Mouse (Mus musculus) embryo, embryonic 10 days (tissue): Measurements from ENCODE around the gene Gtpbp1.

ENCODE experiments used
- DNase-seq: peaks from one replicate; pipeline ENCODE4 v3.0.0-alpha.2; 2015; ENCODE audit warnings: low spot score

Gtpbp1 gene

GRCm38 (mm10) chr15:79753420-79753752, 62.7 kb downstream of the Gtpbp1 start:
- DNase-seq, result no peak

DNA sequence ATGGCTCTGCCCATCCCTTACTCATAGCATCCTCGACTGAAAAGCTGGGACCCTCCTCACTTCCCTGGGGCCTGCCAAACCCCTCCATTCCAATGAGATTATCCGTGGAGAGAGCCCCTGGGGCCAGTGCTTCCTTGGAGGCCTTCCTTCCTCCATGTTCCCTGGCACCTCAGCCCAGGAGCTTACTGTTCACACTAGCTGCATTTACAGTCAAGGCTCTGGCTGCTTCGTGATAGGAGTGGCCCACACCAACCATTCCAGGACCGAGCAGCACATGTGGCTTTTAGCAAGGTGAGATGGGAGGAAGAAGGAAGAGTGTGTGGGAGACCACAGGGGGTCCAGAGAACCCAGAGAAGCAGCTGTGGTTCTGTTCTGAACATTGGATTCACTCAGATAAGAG, 63.2 kb downstream of the Gtpbp1 start:
- DNase-seq, result no peak

DNA sequence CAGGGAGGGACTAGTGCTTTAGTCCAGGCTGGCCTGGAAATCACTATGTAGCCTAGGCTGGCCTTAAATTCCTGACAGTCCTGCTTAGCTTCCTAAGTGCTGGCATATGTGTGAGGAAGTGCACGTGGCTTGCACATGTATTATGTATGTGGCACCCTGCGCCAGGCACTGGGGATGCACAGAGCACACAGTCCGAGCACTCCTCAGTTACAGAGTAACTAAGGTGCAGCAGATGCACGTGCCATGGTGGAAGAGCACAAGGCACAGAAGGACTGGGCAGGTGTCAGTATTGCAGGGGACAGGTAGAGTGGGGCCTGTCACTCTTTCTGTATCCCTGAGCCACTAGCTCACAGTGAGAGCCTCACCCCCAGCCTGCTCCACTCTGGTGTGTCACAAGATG, 64.5 kb downstream of the Gtpbp1 start:
- DNase-seq, result no peak

GRCm38 (mm10) chr15:79755977-79756625, 65.5 kb downstream of the Gtpbp1 start:
- DNase-seq, result no peak

DNA sequence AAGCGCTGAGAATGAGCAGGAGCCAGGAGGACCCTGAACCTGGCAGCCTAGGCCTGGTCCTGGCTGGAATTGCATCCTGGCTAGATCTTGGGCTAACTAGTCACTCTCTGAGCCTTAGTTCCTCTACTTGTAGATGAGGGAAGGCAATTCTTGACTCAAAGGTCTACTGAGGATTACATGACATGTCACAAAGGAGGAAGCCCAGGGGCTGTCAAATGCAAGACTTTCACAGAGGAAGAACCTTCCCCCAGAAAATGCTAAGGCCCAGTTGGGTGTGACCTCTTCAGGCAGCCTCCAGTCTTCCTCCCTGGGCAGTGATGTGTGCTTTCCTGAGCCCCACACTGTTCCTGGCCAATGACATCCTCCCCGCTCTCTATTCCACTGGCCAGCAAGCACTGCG, 66.5 kb downstream of the Gtpbp1 start:
- DNase-seq, result no peak

GRCm38 (mm10) chr15:79760956-79761355, 70.3 kb downstream of the Gtpbp1 start:
- DNase-seq, result no peak

DNA sequence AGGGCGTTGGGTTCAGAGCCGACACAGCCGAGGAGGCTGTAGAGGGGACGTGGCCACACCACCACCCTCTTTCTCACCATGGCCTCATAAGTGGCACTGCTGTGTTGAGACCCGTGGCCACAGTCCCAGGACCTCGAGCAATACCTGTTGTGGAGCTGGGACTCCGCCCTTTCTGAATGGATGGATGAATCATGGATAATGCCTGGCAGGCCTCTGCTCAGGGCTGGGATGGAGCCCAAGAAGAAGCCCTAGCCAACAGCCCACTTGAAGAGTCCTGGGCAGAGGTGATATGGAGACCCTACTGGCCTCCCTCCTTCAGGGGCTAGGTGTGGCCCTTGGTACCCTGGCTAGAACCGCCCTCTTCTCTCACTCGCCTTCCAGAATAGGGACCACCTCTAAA, 72.4 kb downstream of the Gtpbp1 start:
- no peak for DNase-seq

DNA sequence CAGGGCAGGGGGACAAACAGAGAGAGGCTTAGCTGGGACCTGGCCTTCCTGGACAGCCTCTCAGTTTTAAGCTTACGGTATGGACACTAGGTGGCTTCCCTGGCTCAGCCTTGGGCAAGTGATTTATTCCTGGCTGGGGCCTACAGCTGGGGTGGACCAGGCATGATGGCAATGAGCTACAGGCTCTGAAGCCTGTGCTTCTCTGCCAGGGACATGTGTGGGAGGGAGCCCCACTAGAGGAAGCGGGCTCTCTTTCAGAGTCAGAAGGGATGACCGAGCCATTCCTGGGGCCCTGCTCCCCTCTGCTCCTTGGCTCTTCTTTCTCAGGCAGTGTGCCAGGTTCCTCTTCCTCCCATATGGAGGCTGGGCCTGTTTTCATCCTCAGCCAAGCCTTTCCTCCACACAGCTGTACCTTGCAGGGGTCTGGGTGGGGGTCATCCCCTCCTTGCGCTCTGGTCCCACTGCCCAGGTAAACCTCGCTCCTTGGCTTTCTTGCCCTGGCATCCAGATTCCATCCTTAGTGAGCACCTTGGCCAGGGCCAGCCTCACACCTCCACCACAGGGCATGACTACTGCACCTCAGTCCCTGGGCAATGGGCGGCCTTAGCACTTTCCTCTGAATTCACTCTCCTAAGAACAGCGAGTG, 73.1 kb downstream of the Gtpbp1 start:
- no peak for DNase-seq

- DNase-seq, result no peak
Observed at GRCm38 (mm10) chr15:79764539-79765267, 74.1 kb downstream of the Gtpbp1 start.

DNA sequence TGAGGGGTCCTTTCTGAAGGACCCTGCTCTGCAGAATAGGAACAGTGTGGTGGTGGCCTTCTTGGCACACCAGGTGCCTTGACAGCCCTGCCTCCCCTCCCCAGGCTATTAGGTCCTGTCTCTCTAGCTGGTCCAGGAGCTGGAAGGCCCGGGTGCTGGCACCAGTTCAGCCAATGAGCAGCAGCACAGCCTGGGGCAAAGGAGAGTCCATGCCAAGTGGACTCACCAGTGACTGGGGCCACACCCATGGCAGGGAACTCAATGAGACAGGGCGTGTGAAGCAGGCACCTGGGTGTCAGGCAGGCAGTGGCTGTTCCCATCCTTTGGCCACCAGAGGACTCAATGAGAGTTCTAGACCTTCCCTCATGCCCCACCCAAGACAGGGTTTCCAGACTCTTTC, 74.7 kb downstream of the Gtpbp1 start:
- DNase-seq, result no peak

DNA sequence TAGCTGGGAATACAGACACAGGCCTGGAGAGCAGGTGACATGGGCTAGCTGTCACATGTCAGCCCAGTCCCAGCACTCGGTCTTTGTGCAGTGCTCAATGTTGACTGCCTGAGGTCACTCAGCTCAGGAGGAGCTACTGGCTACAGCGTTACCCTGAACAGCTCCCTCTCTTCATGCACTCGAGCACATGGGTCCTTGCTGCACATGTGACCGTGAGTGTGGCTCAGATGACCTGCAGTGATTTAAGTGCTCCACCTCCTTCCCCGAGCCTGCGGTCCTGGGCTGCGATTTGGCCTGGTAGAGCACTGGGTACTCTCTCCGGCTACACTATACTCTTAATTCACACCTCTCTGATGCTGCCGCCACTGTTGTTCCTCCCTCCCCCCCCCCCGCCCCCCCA, 75.5 kb downstream of the Gtpbp1 start:
- DNase-seq, result no peak

GRCm38 (mm10) chr15:79766586-79767071, 76.0 kb downstream of the Gtpbp1 start:
- no peak for DNase-seq

DNA sequence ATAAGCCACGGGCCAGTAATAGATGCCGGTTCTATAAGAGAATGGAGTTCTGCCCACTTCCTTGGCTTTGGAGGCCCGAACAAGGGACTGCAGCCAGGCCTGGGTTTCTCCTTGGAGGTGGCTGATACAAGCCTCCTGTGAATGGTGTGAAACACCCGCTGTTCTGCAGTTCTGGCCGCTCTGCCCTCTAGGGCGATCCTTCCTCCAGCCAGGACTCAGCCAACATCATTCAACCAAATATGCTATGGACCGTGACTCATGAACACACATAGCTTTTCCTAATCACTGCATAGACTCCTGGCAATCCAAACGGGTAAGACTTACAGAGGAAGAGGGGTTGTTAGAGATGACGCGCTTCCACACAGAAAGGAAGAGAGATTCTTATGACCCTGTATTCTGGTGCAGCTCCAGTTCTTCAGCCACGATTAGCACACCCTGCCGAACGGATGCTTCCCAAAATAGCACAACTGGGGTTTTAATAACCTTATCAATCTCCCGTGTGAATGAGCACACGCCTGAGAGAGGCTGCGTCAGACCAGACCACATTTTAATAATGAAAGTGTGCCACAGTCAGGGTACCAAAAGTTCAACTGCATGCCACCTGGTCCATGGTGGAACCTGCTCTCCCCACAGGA, 76.8 kb downstream of the Gtpbp1 start:
- DNase-seq, result no peak

GRCm38 (mm10) chr15:79768302-79768701, 77.7 kb downstream of the Gtpbp1 start:
- no peak for DNase-seq

- no peak for DNase-seq
Observed at GRCm38 (mm10) chr15:79770629-79771240, 80.1 kb downstream of the Gtpbp1 start.
